Mouse (Mus musculus) neural tube, embryonic 13.5 days (tissue): ENCODE measurements at regions not wholly inside any gene's neighbourhood (a gene's known extent, or its start where the extent isn't known, plus 50 kb on each side); places are given as distances from the start of the nearest gene placed in this dataset.

Source experiments
- ATAC-seq: fragments of 200-750 bp; cut with Nextera tagmentation; 2 replicates; pipeline ENCODE4 v1.8.0; 2017; ENCODE audit warnings: low read depth, mild to moderate bottlenecking, moderate TSS enrichment, moderate library complexity
- H3K27ac ChIP-seq: fragments of 300-500 bp; sonication (generic); replicated peaks from 2 replicates; pipeline ENCODE4 v1.5.1; 2015; ENCODE audit warnings: moderate library complexity, mild to moderate bottlenecking, inconsistent platforms
- H3K27me3 ChIP-seq: fragments of 300-500 bp; sonication (generic); 2 replicates; pipeline ENCODE4 v1.6.1; 2015; ENCODE audit warnings: mild to moderate bottlenecking, inconsistent platforms
- H3K36me3 ChIP-seq: fragments of 300-500 bp; sonication (generic); 2 replicates; pipeline ENCODE4 v1.6.1; 2015; ENCODE audit warnings: mild to moderate bottlenecking, inconsistent platforms
- H3K4me1 ChIP-seq: fragments of 300-500 bp; sonication (generic); replicated peaks from 2 replicates; pipeline ENCODE4 v1.6.1; 2015; ENCODE audit warnings: inconsistent platforms
- H3K4me2 ChIP-seq: fragments of 300-500 bp; sonication (generic); 2 replicates; pipeline ENCODE4 v1.6.1; 2015; ENCODE audit warnings: inconsistent platforms, mild to moderate bottlenecking, moderate library complexity
- H3K4me3 ChIP-seq: fragments of 300-500 bp; sonication (generic); 2 replicates; pipeline ENCODE4 v1.5.1; 2015; ENCODE audit warnings: mild to moderate bottlenecking, inconsistent platforms
- H3K9ac ChIP-seq: fragments of 300-500 bp; sonication (generic); 2 replicates; pipeline ENCODE4 v1.6.1; 2015; ENCODE audit warnings: moderate library complexity, mild to moderate bottlenecking, inconsistent platforms
- H3K9me3 ChIP-seq: fragments of 300-500 bp; sonication (generic); 2 replicates; pipeline ENCODE4 v1.6.1; 2016; ENCODE audit warnings: inconsistent platforms
- WGBS: fragments of 180-500 bp; shearing (Covaris S2); methylation state at CpG from one replicate; pipeline ENCODE4 v1.1.7; 2015; 5-methylcytosine and 5-hydroxymethylcytosine counted together

DNA sequence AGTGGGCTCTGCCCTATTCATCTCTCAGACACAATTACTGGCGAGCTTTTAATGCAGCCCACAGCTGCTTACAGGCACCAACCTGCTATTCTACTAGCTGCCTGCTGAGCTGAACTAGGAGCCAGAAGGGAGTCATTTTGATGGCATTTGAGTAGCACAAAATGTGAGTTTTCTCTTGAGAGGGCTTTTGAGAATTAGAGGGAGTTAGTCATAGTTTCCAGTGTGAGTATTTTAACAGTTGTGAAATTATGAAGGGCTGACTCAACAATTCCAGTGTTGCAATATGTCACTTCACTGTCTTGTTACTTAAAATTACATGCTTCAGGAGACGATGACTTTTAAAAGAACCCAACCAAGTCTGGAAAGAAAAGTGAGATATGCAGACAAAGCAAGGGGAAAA, 54.4 kb upstream of the Ly86 start:
- Histone ChIP-seq H3K4me2 (no peak overlapping the region), H3K4me1 (no peaks in the 10 kb centered on the region), H3K9ac (no peak overlapping the region), H3K27me3 (no peaks in the 10 kb centered on the region), H3K9me3 (no peaks in the 10 kb centered on the region), H3K4me3 (no peak overlapping the region), H3K36me3 (no peaks in the 10 kb centered on the region), H3K27ac (peak overlapping the region; percentile 2; the same call in 1 of the 2 replicates)
- 39% methylated on average over 2 of the region's 2 CpGs for WGBS
- ATAC-seq: no peak

DNA sequence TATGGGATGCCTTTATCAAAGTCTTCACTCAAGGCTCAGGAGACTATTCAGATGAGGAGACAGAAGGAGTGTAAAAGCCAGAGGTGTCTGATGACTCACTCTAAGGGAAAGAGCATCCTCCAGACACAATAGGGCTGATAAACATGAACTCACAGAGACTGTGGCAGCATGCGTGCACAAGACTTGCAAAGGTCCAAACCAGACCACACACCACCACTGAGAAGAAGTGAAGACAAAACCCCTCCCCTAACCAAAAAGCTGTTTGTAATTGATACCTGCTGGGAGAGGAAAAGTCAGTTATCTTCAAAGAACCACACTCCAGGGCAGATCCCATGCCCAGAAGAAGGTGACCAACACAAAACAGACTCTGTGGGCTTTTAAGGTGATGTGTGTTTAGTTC, 56.0 kb upstream of the Ly86 start:
- Histone ChIP-seq H3K4me2 (no peak overlapping the region), H3K27me3 (no peaks in the 10 kb centered on the region), H3K4me1 (no peaks in the 10 kb centered on the region), H3K9me3 (no peaks in the 10 kb centered on the region), H3K9ac (no peak overlapping the region), H3K36me3 (no peaks in the 10 kb centered on the region), H3K4me3 (no peak overlapping the region), H3K27ac (no peak overlapping the region)
- ATAC-seq: no peak
- WGBS: 67% methylated on average over 1 of the region's 1 CpGs

- Histone ChIP-seq H3K9me3 (no peaks in the 10 kb centered on the region), H3K36me3 (no peaks in the 10 kb centered on the region), H3K27ac (no peak overlapping the region), H3K9ac (no peak overlapping the region), H3K27me3 (no peaks in the 10 kb centered on the region), H3K4me1 (no peaks in the 10 kb centered on the region), H3K4me3 (no peak overlapping the region), H3K4me2 (no peak overlapping the region)
- ATAC-seq: no peak
- 84% methylated on average over 5 of the region's 5 CpGs for WGBS
These were observed 62.5 kb upstream of the Ly86 start for GRCm38 (mm10) chr13:37282515-37282914.

DNA sequence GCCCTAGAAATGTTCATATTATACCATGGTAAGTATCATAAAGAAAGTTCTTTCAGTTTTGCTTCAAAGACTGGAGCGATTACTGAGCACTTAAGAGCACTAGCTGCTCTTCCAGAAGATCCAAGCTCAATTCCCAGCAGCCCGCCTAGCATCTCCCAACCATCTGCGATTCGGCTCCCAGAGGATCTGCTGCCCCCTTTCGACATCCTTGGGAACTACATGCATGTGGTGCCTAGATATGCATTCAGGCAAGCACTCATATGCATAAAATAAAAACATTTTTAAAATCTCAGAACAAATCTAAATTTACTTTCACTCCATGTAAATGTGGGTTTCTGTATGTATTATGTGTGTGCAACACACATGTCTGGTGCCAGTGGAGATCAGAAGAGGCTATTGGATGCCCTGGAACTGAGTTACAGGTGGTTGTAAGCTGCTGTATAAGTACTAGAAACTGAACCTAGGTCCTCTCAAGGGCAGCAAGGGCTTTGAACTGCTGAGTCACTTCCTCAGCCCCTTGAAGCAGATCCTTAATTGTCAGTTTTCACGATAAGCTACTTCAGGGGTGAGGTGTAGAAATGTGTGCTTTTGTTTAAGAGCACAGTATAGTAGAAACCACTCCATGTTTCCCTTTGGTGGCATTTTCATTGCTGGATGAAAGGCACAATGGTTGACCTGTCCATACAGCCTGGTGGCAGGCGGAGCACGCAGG, 65.8 kb upstream of the Ly86 start:
- no peak overlapping the region for H3K27ac ChIP-seq
- no peak overlapping the region for H3K4me3 ChIP-seq
- H3K4me1 ChIP-seq: no peaks in the 10 kb centered on the region
- no peaks in the 10 kb centered on the region for H3K27me3 ChIP-seq
- no peak for ATAC-seq
- no peak overlapping the region for H3K4me2 ChIP-seq
- WGBS: 89% methylated on average over 8 of the region's 8 CpGs
- H3K9ac ChIP-seq: no peak overlapping the region
- H3K36me3 ChIP-seq: no peaks in the 10 kb centered on the region
- no peaks in the 10 kb centered on the region for H3K9me3 ChIP-seq

GRCm38 (mm10) chr13:37249581-37250461, 95.2 kb upstream of the Ly86 start:
- WGBS: 67% methylated on average over 14 of the region's 14 CpGs
- ATAC-seq: no peak
- Histone ChIP-seq H3K4me2 (no peak overlapping the region), H3K27ac (no peak overlapping the region), H3K36me3 (no peaks in the 10 kb centered on the region), H3K27me3 (no peaks in the 10 kb centered on the region), H3K4me3 (no peak overlapping the region), H3K9me3 (no peaks in the 10 kb centered on the region), H3K9ac (no peak overlapping the region), H3K4me1 (no peaks in the 10 kb centered on the region)

- ATAC-seq: no peak
- no peak overlapping the region for H3K4me3 ChIP-seq
- 69% methylated on average over 1 of the region's 1 CpGs for WGBS
- no peaks in the 10 kb centered on the region for H3K4me1 ChIP-seq
- no peak overlapping the region for H3K27ac ChIP-seq
- H3K9ac ChIP-seq: no peak overlapping the region
- H3K4me2 ChIP-seq: no peak overlapping the region
- H3K27me3 ChIP-seq: no peaks in the 10 kb centered on the region
- H3K36me3 ChIP-seq: no peaks in the 10 kb centered on the region
- H3K9me3 ChIP-seq: no peaks in the 10 kb centered on the region
These were observed 96.3 kb upstream of the Ly86 start for GRCm38 (mm10) chr13:37248741-37249140.

DNA sequence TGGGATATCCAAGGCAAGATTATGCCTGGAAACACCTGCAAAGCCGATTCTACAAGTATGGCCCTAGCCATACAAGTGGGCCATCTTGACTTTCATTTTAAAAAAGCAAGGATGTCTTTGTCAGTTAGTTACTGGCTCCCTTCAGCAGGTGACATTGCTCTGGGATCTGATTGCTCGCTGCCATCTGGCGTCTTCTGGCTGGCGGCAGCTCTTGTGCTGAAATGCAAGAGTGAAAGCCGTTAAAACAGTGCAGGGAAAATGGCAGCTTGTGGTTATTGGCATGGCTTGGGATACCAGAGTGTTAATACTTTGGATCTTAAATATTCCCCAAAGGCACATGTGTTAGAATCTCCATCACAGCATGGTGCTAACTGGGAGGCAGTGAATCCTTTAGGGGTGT, 105.0 kb upstream of the Ly86 start:
- ATAC-seq: no peak
- H3K9ac ChIP-seq: no peak overlapping the region
- 89% methylated on average over 5 of the region's 5 CpGs for WGBS

DNA sequence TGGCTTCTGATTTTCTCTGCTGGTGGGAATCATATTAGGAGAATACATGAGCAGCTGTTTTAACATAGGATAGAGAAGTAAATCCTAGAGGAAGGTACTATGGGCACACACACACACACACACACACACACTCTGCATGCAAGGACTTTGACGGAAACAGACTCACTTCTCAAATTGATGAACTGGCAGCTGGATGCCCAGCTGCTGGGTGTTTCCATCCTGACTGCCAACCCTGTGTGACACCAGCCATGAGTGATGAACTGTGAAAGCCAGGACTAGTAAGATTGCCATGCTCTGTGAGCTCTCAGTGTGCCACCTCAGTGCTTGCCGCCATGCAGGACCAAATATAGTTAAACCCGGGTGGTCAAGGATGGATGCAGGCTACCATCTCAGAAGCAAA, 107.7 kb upstream of the Ly86 start:
- H3K36me3 ChIP-seq: no peaks in the 10 kb centered on the region
- no peaks in the 10 kb centered on the region for H3K27me3 ChIP-seq
- H3K4me2 ChIP-seq: no peak overlapping the region
- H3K27ac ChIP-seq: no peak overlapping the region
- no peak for ATAC-seq
- H3K4me1 ChIP-seq: no peaks in the 10 kb centered on the region
- H3K9ac ChIP-seq: no peak overlapping the region
- H3K9me3 ChIP-seq: no peaks in the 10 kb centered on the region
- H3K4me3 ChIP-seq: no peak overlapping the region
- 92% methylated on average over 3 of the region's 3 CpGs for WGBS

More for the DNA sequence above, 105.0 kb upstream of the Ly86 start:
- H3K9me3 ChIP-seq: no peaks in the 10 kb centered on the region
- no peaks in the 10 kb centered on the region for H3K27me3 ChIP-seq
- H3K27ac ChIP-seq: no peak overlapping the region
- no peak overlapping the region for H3K4me3 ChIP-seq
- no peaks in the 10 kb centered on the region for H3K36me3 ChIP-seq
- H3K4me1 ChIP-seq: no peaks in the 10 kb centered on the region
- no peak overlapping the region for H3K4me2 ChIP-seq

DNA sequence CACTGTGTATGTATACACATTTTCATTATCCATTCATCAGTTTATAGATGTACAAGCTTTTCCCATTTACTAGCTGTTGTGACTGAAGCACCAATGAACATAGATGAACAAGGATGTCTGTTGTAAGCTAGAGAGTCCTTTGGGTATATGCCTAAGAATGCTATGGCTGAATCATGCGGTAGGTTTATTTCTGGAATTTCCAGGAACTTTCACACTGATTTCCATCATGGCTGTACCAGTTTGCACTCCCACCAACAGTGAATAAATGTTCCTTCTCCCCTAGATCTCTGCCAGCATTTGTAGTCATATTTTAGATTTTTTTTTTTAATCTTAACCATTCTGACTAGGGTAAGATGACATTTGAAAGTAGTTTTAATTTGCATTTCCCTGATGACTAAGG, 119.2 kb upstream of the Ly86 start:
- no peak overlapping the region for H3K4me3 ChIP-seq
- H3K9ac ChIP-seq: no peak overlapping the region
- no peak overlapping the region for H3K27ac ChIP-seq
- ATAC-seq: no peak
- no peaks in the 10 kb centered on the region for H3K27me3 ChIP-seq
- no peak overlapping the region for H3K4me2 ChIP-seq
- H3K9me3 ChIP-seq: no peaks in the 10 kb centered on the region
- H3K36me3 ChIP-seq: no peaks in the 10 kb centered on the region
- H3K4me1 ChIP-seq: no peaks in the 10 kb centered on the region
- WGBS: 83% methylated on average over 1 of the region's 1 CpGs

- Histone ChIP-seq H3K9ac (no peak overlapping the region), H3K27ac (no peak overlapping the region), H3K27me3 (no peaks in the 10 kb centered on the region), H3K36me3 (no peaks in the 10 kb centered on the region), H3K4me2 (no peak overlapping the region), H3K4me3 (no peak overlapping the region), H3K4me1 (no peaks in the 10 kb centered on the region), H3K9me3 (no peaks in the 10 kb centered on the region)
- ATAC-seq: no peak
- WGBS: 76% methylated on average over 3 of the region's 3 CpGs
These were observed 124.6 kb upstream of the Ly86 start for GRCm38 (mm10) chr13:37220436-37220835.

DNA sequence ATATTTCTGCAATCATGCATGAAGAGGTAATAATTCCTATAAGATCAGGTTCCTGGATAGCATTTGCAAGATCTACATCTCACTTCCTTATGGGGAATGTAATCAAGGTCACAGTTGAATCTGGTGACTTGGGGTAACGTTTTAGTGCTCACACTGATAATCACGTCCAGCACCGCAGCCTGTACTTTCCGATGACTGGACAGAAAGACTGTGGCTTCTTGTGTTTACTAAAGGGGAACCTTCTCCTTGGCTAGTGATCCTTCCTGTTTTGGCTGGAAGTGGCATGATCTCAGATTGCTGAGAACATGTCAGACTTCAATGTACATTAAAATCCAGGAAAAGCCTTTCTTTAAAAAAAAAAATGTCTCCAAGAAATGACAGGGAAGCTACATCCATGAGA, 126.4 kb upstream of the Ly86 start:
- Histone ChIP-seq H3K36me3 (no peaks in the 10 kb centered on the region), H3K4me2 (no peak overlapping the region), H3K9me3 (no peaks in the 10 kb centered on the region), H3K4me3 (no peak overlapping the region), H3K4me1 (peaks cover 10% of the 10 kb centered on the region; the same call in 1 of the 2 replicates), H3K27me3 (no peaks in the 10 kb centered on the region), H3K9ac (no peak overlapping the region), H3K27ac (no peak overlapping the region)
- WGBS: 94% methylated on average over 4 of the region's 4 CpGs
- no peak for ATAC-seq

GRCm38 (mm10) chr13:37214590-37215282, 130.3 kb upstream of the Ly86 start:
- ATAC-seq: peak; percentile 82
- Histone ChIP-seq H3K4me3 (no peak overlapping the region), H3K27ac (peak overlapping the region; percentile 56), H3K36me3 (no peaks in the 10 kb centered on the region), H3K4me1 (peaks cover 10% of the 10 kb centered on the region; the same call in 1 of the 2 replicates), H3K9me3 (no peaks in the 10 kb centered on the region), H3K4me2 (no peak overlapping the region), H3K27me3 (no peaks in the 10 kb centered on the region), H3K9ac (no peak overlapping the region)
- 52% methylated on average over 8 of the region's 8 CpGs for WGBS
